Mouse (Mus musculus): Measurements from ENCODE around the gene Nhsl2.

Nhsl2 gene

GRCm38 (mm10) chrX:101980586-101980985 lies 131.4 kb downstream of the Nhsl2 start:
- no peak for DNase-seq (ENCODE audit: low read depth, low spot score)

- DNase-seq (ENCODE audit: low read depth, low spot score): peak; percentile 44
Observed at GRCm38 (mm10) chrX:101981450-101981849, 132.3 kb downstream of the Nhsl2 start.

- no peak for DNase-seq (ENCODE audit: low read depth, low spot score)
Observed at GRCm38 (mm10) chrX:101983638-101984037, 134.5 kb downstream of the Nhsl2 start.

GRCm38 (mm10) chrX:101986657-101987367 lies 137.6 kb downstream of the Nhsl2 start:
- no peak for DNase-seq (ENCODE audit: low read depth, low spot score)

GRCm38 (mm10) chrX:101993841-101994571 lies 144.8 kb downstream of the Nhsl2 start:
- DNase-seq (ENCODE audit: low read depth, low spot score): peak; percentile 48

- no peak for DNase-seq (ENCODE audit: low read depth, low spot score)
Observed at GRCm38 (mm10) chrX:101996726-101997125, 147.5 kb downstream of the Nhsl2 start.

- peak; percentile 17 for DNase-seq (ENCODE audit: low read depth, low spot score)
Observed at GRCm38 (mm10) chrX:102003632-102004315, 154.6 kb downstream of the Nhsl2 start.

GRCm38 (mm10) chrX:102004370-102004769 lies 155.2 kb downstream of the Nhsl2 start:
- no peak for DNase-seq (ENCODE audit: low read depth, low spot score)

GRCm38 (mm10) chrX:102005141-102005641 lies 156.0 kb downstream of the Nhsl2 start:
- peak; percentile 90 for DNase-seq (ENCODE audit: low read depth, low spot score)

- DNase-seq (ENCODE audit: low read depth, low spot score): no peak
Observed at GRCm38 (mm10) chrX:102007935-102008334, 158.8 kb downstream of the Nhsl2 start.

- no peak for DNase-seq (ENCODE audit: low read depth, low spot score)
Observed at GRCm38 (mm10) chrX:102017213-102017923, 168.2 kb downstream of the Nhsl2 start.

- DNase-seq (ENCODE audit: low read depth, low spot score): no peak
Observed at GRCm38 (mm10) chrX:102018890-102019289, 169.7 kb downstream of the Nhsl2 start.

GRCm38 (mm10) chrX:102019471-102020240 lies 170.5 kb downstream of the Nhsl2 start:
- no peak for DNase-seq (ENCODE audit: low read depth, low spot score)

- DNase-seq (ENCODE audit: low read depth, low spot score): no peak
Observed at GRCm38 (mm10) chrX:102024976-102025375, 175.8 kb downstream of the Nhsl2 start.

- no peak for DNase-seq (ENCODE audit: low read depth, low spot score)
Observed at GRCm38 (mm10) chrX:102031851-102032250, 182.7 kb downstream of the Nhsl2 start.

- no peak for DNase-seq (ENCODE audit: low read depth, low spot score)
Observed at GRCm38 (mm10) chrX:102032431-102032830, 183.2 kb downstream of the Nhsl2 start.

- DNase-seq (ENCODE audit: low read depth, low spot score): no peak
Observed at GRCm38 (mm10) chrX:102033566-102033965, 184.4 kb downstream of the Nhsl2 start.

- no peak for DNase-seq (ENCODE audit: low read depth, low spot score)
Observed at GRCm38 (mm10) chrX:102035671-102036070, 186.5 kb downstream of the Nhsl2 start.

GRCm38 (mm10) chrX:102036866-102037361 lies 187.7 kb downstream of the Nhsl2 start:
- DNase-seq (ENCODE audit: low read depth, low spot score): no peak

- DNase-seq (ENCODE audit: low read depth, low spot score): no peak
Observed at GRCm38 (mm10) chrX:102037506-102037905, 188.3 kb downstream of the Nhsl2 start.

GRCm38 (mm10) chrX:102041562-102041961 lies 192.4 kb downstream of the Nhsl2 start:
- DNase-seq (ENCODE audit: low read depth, low spot score): no peak
